Mouse (Mus musculus) hindbrain, embryonic 10.5 days (tissue): ENCODE measurements at regions not wholly inside any gene's neighbourhood (a gene's known extent, or its start where the extent isn't known, plus 50 kb on each side); places are given as distances from the start of the nearest gene placed in this dataset.
"Not testable (repeated sequence)": the region's sequence is repeated elsewhere in the genome, so short reads cannot be mapped to it uniquely, and the experiment has no call there.

Experiments
- DNase-seq: peaks from one replicate; pipeline ENCODE4 v3.0.0-alpha.2; 2017; ENCODE audit warnings: low spot score
- H3K27ac ChIP-seq: fragments of 300-500 bp; sonication (generic); 2 replicates; pipeline ENCODE4 v1.5.1; 2016; ENCODE audit warnings: mild to moderate bottlenecking, moderate library complexity
- H3K27me3 ChIP-seq: fragments of 300-500 bp; sonication (generic); 2 replicates; pipeline ENCODE4 v1.6.1; 2016; ENCODE audit warnings: mild to moderate bottlenecking; ENCODE audit not compliant: poor library complexity, insufficient read depth, severe bottlenecking
- H3K36me3 ChIP-seq: fragments of 300-500 bp; sonication (generic); 2 replicates; pipeline ENCODE4 v1.6.1; 2016; ENCODE audit warnings: mild to moderate bottlenecking, moderate library complexity
- H3K4me1 ChIP-seq: fragments of 300-500 bp; sonication (generic); replicated peaks from 2 replicates; pipeline ENCODE4 v1.6.1; 2016; ENCODE audit warnings: mild to moderate bottlenecking
- H3K4me3 ChIP-seq: fragments of 300-500 bp; sonication (generic); 2 replicates; pipeline ENCODE4 v1.5.1; 2016; ENCODE audit warnings: mild to moderate bottlenecking, moderate library complexity
- H3K9me3 ChIP-seq: fragments of 300-500 bp; sonication (generic); 2 replicates; pipeline ENCODE4 v1.6.1; 2016; ENCODE audit warnings: mild to moderate bottlenecking, moderate library complexity
- WGBS: fragments of 180-500 bp; shearing (Covaris S2); methylation state at CpG from one replicate; pipeline ENCODE4 v1.1.7; 2016; 5-methylcytosine and 5-hydroxymethylcytosine counted together

DNA sequence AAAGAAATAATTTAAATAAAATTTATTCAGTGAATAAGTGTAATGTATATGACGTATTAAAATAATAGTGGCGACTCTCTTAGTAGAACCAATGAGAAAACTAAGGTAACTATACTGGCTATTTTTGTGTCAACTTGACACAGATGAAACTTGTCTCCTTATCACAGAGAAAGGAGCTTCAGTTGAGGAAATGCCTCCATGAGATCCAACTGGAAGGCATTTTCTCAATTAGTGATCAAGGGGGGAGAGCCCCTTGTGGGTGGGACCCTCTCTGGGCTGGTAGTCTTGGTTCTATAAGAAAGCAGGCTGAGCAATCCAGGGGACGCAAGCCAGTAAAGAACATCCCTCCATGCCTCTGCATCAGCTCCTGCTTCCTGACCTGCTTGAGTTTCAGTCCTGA lies 73.1 kb upstream of the Rnpc3 start:
- H3K9me3 ChIP-seq, H3K36me3 ChIP-seq, DNase-seq, H3K4me3 ChIP-seq, H3K27ac ChIP-seq, H3K4me1 ChIP-seq, H3K27me3 ChIP-seq: not testable (repeated sequence)
- 95% methylated on average over 3 of the region's 3 CpGs for WGBS

DNA sequence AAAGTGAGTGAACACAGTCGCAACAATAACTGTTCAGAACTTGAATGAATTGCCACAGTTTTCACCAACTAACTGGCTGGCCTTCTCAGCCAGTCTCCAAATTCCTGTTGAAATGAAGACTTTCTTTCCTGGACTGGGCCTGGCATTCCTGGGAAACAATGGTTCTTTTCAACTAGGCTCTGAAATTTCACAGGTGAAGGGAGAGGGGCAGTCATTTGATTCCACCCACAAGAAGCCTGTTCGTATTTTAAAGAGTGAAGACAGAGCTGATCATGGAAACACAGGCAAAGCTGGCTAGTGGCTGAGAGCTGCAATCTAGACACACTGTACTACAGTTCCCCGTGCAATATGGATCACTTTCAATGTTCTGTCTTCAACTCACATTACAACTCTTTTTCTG lies 69.1 kb upstream of the Rnpc3 start:
- Histone ChIP-seq H3K9me3 (no peaks in the 10 kb centered on the region), H3K4me1 (no peaks in the 10 kb centered on the region), H3K4me3 (no peak overlapping the region), H3K36me3 (no peaks in the 10 kb centered on the region), H3K27ac (no peak overlapping the region), H3K27me3 (no peaks in the 10 kb centered on the region)
- WGBS: 57% methylated on average over 3 of the region's 3 CpGs
- peak; percentile 4 for DNase-seq

GRCm38 (mm10) chr3:113697471-113697870 lies 67.5 kb upstream of the Rnpc3 start:
- H3K4me1 ChIP-seq: no peaks in the 10 kb centered on the region
- H3K27ac ChIP-seq: no peak overlapping the region
- H3K36me3 ChIP-seq: no peaks in the 10 kb centered on the region
- no peaks in the 10 kb centered on the region for H3K27me3 ChIP-seq
- H3K4me3 ChIP-seq: no peak overlapping the region
- 63% methylated on average over 2 of the region's 2 CpGs for WGBS
- H3K9me3 ChIP-seq: no peaks in the 10 kb centered on the region
- no peak for DNase-seq

GRCm38 (mm10) chr3:113696518-113696917 lies 66.6 kb upstream of the Rnpc3 start:
- Histone ChIP-seq H3K36me3 (no peaks in the 10 kb centered on the region), H3K4me3 (no peak overlapping the region), H3K4me1 (no peaks in the 10 kb centered on the region), H3K27me3 (no peaks in the 10 kb centered on the region), H3K9me3 (no peaks in the 10 kb centered on the region), H3K27ac (no peak overlapping the region)
- 25% methylated on average over 5 of the region's 5 CpGs for WGBS
- no peak for DNase-seq
